Mouse (Mus musculus) urinary bladder, postnatal 4 days (tissue): Measurements from ENCODE around the gene Wscd1.
"Not testable (repeated sequence)": the region's sequence is repeated elsewhere in the genome, so short reads cannot be mapped to it uniquely, and the experiment has no call there.

Experiments used
- DNase-seq, 2 experiments: peaks; one replicate each; pipeline ENCODE4 v3.0.0; 2021 to 2022; ENCODE audit warnings: low spot score in 2 of 2

Gene Wscd1

DNA sequence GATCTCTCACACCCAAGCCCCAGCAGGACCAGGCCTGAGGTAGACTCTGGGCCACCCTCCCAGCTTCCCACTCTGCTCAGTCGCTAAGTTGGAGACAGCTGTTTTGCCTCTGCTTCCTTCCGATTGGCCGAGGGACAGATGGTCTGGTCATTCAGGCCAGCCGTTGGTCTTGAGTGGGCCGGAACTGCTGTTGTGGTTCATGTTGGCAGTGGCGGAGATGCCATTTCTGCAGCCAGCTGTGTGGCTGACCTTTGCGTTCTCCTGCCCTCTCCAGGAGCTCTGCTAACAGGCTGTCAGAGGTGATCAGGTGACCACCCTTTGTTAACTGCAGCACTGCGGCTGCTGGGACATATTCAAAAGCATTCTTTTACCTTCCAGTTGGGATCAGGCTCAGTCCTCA, 20.0 kb downstream of the Wscd1 start:
- DNase-seq, result no peak

DNA sequence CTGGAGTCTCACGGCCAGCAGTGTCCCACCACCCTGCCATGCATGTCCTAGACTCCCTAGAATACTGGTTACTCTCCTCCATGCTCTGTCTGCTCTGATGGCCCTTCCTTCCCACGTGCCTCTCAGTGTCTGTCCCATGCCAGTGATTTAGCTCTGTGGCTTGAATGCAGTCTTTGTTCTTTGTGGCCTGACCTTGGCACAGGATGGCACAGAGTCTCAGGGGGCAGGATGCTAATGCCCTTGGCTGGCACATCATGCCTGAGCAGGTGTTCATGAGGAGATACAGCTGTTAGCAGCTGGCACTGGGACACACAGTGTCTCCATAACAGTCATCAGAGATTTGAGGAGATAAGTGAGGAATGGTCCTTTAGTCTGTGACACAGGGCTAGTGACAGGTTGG, 20.8 kb downstream of the Wscd1 start:
- no peak for DNase-seq

DNA sequence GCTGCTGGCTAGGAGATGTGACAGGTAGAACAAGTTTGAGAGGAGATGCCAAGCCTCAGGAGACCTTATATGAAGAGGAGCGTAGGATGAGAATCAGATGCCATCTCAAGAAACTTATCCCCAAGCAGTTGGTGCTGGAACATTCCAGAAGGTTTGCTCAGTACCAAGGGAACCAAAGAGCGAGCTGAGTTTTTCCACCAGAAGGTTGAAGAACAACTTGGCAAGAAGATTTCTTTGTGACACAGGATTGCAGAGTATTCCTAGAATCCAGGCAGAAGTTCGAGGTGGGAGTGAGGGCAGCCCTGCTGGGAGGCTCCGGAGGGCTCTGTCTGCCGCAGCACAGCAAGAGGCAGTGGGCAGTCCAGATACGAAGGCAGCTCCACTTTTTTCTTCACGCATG, 21.4 kb downstream of the Wscd1 start:
- no peak for DNase-seq

DNA sequence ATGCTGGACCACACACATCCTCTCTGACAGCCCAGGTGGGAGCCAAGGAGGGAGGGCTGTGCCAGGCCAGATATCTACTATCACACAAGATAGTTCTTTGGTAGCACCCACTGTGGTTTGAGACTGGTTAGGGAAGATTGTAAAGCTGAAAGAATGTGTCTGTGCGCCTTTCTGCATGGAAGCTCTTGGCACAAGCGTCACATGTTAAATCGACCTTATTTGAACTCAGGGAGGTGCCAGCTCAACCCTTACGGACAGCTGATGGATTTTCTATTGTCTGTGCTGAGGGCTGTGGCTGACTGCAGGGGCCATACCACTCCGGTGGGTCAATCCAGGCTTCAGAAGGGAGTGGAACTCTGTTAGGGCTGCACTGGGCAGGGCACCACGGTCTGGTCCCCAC, 22.3 kb downstream of the Wscd1 start:
- no peak for DNase-seq

DNA sequence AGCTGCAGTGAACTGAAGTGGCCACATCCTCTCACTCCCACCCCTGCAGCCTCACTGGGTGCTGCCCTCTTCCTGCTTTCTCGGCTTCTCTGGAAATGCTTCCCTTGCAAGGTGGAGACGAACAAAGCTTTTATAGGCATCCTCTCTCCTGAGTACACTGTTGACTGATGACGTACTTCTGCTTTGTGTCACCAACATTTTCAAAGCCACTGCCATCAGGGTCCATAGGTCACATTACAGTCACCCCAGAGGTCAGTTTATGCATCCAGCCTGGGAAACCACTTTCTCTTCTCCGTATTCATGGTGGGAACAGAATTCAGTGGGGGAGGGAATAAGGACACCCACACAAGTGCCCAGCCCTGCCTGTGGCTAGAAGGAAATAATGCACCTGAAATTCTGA, 23.1 kb downstream of the Wscd1 start:
- no peak for DNase-seq

DNA sequence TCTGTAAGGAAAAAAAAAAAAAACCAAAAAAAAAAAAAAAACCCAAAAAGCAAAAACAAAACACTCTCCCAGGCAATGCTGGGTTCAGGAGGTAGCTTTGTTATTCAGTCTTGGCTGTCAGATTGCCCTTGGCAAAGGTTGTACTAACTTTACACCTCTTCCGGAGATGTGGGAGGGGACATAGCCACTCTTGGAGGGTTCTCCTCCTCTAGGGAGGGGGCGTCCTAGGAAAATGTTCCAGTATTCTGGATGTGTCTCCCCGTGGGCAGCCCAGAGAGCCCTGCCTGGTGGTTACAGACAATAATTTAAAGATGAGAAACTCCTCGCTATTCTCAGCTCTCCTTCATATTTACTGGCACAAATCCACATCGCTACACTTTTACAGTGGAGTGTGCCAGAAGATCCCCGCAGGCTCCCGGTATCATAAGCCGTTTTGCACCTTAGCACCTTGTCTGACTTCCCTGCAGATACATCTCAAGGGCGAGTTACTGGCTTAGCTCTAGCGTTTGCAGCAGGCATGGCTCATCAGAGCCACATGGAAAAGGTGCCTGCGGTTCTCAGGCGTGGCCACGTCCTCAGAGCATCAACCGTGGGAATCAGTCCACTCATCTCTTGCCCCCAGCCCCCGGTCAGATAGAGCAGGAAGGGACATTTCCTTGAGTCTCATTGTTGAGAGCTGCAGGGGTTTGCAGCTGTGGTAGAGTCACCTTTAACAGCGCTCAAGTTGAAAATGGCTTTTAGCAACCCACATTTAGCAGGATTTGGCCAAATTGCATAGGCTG, 24.5 kb downstream of the Wscd1 start:
- DNase-seq, result no peak

DNA sequence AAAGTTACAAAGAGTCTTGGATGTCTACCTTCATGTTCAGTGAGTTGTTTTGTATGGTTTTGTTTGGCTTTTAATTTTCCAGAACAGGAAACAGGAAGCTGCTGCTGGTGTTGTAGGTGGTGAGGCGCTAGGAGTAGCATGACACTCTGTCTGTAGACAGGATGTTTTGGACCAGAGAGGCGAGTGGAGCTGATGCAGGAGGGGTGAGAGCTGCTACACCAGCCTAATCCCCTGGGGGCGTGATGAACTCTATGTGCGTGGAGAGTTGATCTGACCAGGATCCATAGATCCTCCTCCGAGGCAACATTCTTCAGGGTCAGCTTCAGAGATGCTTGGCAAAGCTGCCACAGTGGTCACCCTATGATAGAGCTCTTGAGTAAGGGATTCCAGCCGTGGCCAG, 25.3 kb downstream of the Wscd1 start:
- no peak for DNase-seq

DNA sequence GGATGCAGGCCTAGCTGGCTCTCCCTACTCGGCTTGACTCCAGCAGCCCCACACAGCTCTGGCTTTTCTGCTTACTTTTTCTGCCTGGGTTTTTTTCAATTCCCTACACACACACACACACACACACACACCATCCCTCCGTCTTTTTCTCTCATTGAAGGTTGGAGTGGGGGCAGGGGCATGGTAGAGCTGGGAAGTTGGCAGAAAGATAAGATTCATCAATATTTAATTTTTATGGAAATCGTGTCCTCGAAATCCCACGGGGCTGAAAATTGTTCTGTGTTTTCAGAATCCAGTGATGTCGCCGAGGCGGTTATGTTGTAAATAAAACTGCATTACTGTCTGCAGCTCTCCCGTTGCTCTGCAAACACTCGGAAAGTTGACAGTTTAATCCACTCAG, 29.9 kb downstream of the Wscd1 start:
- no peak for DNase-seq

DNA sequence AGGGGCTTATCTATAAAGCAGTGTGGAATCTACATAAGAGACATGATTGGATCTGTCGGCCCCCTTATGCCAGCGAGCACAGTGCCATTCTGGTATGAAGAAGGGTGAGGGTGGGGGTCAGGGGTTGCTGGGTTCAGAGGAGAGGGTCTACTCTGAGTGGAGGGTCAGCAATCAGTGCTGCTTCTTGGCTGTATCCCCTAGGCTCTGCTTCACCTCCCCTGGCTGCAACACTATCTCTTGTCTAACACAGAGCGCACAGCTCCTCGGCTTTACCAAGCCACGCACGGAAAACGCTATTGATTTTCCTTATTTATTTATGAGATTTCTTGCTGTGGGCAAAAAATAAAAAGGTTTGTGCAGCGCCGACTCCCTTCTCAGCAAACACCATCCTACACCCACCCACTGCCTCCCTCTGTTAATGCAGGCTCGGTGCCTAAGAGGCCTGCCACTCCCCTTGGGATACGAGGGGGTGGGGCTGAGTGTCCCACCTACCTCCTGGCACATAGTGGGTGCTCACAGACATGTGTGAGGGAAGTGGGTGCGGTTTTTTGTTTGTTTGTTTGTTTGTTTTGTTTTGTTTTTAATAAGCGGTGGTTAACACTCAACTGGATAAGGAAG, 32.1 kb downstream of the Wscd1 start:
- DNase-seq, result no peak

DNA sequence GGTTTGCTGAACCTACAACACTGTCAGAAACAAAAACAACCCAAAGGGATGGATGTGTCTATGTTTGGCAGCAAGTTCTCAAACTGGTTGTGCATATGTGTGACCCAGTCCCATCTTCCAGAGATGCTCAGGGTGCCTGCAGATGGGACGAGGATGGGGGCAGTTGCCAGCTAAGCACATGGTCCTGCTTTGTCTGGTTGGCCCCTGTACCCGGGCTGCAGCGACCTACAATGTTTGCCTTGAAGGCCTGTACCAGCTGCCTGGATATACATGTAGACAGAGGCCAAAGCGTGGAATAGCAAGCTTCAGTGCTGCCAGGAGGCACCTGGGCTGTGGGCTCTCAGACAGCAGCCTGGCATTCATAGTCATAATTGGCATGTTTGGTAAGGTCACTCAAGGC, 35.8 kb downstream of the Wscd1 start:
- DNase-seq, result no peak

DNA sequence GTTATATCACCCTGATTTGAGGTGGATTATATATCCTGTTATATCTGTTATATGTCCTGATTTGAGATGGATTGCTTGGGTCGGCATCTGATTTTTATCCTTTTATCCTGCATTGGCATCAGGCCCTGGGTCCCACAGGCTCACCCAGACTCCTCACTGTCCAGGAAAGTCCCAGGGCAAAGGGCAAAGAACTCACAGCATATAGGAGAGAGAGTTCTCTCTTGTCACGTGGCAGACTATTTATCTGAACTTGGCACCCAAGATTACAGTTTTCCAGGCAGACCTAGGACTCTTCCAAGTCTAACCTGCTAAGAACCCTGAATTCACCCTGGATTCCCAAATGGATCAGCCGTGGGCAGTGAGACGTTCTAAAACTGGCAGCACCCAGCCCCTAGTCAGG, 38.5 kb downstream of the Wscd1 start:
- no peak for DNase-seq

DNA sequence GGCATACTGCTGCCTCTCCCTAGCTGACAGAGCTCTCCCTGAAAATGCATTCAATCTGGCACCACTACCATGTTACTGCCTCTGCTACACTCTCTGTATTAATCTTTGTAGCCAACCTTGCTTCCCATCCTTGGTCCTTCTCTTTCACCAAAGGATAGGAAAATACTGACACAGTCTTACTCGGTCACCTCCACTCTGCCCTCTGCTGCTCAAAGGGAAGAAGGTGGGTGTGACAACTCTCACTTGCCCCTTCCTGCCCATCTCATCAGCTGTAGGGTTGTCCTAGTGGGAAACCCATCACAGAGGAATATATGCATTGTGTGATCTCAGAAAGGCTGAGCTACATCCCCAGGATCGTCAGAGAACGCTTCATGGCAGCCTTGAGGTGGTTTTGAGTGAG, 40.5 kb downstream of the Wscd1 start:
- no peak for DNase-seq

DNA sequence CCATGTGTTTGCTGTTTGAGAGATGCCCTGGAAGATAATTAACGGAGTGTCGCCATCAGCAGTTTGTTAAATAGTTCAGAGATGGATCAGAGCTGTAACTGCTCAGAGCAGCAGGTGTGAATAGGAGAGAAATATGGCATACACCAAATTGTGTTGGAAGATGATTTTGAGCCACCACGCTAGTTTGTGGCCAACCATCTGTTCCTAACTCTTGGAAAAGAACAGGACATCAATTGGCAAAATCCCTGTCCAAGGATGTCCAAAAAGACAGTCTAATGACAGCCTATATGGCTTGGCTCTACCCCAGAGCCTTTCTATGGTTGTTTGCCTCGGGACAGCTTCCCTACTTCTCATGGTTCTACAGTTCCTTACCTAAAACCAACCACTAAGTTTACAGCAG, 49.5 kb downstream of the Wscd1 start:
- no peak for DNase-seq

DNA sequence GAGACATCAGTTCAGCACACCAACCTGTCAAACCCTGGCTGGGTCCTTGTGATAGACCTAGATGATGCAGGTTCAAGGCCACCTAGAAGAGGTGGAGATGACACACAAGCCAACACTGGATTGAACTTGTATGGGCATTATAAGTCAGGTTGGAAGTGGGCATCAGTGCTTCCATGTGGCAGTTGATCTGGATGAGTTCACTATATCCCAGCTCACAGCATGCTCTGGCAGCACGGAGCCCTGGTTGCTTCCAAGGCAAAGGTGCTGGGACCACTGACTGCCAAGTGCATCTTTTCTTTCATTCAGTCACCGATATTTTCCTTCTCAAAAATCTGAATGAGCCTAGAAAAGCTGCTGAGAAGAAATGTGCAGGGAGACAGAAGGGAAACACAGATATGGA, 58.8 kb downstream of the Wscd1 start:
- DNase-seq, result no peak

DNA sequence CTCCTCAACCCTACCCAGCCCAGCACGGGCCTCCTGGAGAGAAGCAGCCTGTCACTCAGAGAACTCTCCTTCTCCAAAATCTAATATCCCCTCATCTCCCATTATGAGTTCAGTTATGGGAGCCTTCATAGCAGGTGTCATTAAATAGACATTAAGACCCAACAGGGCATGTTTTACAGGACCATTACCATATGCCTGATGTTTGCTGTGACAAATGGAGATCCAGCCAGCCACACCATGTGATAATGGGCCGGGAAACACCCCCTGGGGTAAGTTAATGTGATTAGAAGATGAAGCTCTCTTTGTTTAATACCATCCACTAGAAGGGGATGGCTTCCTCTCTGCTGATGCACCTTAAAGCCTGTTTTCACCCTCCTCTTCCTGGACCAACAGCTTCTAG, 62.1 kb downstream of the Wscd1 start:
- DNase-seq, result no peak

DNA sequence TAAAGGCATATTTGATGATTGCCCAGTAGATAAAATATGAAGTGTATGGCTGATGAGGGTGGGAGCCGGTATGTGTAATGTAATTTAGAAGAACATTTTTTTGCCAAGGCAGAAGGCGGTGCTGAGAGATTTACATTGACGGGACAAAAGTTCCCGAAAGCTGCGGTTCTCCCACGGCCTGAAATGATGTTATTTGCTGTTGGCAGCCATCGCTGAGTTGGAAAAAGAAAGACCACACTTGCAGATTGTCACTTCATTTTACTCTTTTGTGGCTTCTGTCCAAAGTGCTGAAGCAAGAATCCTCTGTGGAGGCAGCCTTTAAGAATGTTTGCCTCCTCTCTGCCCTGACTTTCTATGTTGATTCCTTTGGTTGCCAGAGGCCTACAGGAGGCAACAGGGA, 63.2 kb downstream of the Wscd1 start:
- no peak for DNase-seq

DNA sequence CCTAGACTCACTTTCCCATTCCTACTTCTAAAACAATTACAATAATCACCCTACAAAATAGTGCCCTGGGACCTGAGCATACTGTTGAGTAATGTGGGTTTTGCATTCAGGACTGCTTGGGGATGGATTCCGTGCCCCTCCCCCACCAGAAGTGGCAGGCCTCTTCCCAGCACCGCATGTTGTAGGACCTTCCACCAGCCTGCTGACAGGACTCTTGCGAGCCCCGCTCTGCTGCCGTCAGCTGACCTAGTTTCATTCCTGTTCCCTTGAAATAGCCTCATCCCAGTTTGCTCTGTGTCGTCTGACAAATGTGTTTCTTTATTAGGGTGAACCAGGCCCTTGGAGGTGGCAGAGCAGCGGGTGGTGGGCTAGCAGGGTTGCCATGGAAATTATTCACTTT, 64.8 kb downstream of the Wscd1 start:
- DNase-seq, result no peak

DNA sequence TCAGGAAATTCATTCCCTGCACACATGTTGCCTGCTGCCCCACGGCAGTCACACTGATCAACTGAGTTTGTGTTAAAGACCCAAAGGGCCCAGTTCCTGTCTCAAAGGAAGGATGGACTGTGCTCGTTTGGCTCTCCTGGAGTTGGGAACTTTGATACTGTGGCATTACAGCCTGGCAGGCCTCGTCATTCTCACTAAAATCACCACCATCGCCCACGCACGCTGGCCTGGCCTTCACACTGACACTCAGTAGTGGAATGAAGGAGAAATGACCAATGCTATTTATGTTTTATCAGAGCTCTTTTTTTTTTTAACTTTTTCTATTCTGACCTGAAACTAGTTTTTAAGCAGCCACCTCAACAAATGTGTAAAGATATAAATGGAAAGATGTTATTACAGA, 65.6 kb downstream of the Wscd1 start:
- no peak for DNase-seq

DNA sequence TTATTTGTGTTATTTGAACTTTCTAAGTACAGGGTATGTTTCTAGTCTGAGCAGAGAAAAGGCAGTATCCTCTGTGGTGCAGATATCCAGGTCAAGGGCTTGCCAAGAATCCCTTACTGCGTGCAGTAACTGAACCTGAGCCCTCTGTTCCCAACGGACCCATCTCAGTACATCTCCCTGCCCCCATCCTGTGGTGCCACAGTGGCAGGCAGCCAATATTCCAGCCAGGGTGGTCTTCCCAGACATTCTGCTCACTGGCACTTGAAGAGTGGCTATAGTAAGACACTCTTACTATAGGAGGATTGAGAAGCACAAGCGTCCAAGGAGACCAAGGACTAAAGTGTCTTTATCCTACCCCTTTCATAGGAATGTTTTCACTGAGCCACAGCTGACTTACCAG, 67.2 kb downstream of the Wscd1 start:
- DNase-seq, result no peak

DNA sequence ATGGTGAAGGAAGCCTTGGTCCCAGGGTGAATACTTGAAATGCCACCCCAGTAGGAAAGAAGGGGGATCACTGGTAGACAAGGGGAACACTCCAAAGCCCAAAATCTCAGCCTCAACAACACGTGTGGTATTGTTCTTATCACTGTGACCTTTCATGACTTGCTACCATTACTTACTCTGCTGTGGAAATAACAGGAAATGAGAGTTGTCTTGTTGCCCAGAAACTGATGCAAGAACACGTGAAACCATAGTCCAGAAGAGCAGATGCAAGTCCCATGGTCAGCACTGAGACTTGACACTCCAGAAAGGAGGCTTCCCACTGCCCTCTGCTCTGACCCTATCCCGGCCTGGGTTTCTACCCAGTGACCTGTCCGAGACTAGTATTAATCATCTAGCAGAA, 67.6 kb downstream of the Wscd1 start:
- no peak for DNase-seq

DNA sequence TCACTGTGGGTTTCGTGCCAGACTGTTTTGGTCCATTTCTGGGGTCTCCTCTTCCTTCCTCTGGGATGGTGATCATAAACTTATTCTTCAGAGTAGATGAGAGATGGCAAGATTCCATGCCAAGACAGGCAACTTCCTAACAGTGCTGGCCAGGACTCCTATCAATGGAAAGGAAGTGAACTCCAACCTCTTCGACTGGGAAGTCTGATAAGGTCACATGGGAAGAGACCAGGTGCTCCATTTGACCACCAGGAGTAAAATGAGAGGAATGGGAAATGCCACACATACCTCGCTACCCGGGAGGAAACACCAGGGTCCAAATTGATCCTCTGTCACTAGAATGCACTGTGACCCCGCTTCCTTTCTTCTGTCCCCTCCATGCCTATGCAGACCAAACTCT, 68.4 kb downstream of the Wscd1 start:
- DNase-seq, result no peak

DNA sequence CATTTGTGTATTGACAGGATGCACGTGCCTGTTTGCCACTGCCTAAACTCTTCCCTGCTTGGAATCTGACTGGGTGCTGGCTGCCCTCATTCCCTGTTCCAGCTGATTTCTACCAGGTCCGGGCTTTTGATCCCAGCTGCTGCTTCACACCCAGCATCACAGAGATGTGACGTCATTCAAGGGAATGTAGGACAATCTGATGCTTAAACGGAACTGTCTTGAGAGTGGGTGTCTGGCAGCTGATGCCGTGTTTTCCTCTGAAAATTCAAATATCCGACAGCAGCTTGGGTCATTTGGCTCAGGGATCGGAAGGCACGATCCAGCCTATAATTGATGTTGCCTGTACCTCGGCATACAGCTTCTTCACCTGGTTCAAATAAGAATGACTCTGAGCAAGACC, 70.2 kb downstream of the Wscd1 start:
- no peak for DNase-seq

DNA sequence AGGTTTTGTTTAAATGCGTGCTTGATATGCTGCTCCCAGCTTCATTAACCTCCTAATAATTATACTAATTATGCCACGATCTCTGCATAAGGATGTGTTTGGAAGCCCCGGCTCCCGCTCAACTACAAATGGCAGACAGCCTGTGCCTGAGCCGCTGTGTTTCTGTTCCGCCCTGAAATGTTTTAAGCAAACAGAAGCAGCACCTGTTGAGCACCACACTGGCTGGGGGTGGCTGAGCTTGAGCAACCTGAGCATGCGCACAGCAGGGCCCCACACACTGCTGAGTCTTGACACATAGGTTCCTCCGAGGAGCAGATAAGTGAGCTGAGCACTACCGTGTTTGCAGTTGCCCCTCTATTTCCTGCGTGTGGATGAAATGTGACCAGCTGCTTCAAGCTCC, 71.1 kb downstream of the Wscd1 start:
- no peak for DNase-seq

DNA sequence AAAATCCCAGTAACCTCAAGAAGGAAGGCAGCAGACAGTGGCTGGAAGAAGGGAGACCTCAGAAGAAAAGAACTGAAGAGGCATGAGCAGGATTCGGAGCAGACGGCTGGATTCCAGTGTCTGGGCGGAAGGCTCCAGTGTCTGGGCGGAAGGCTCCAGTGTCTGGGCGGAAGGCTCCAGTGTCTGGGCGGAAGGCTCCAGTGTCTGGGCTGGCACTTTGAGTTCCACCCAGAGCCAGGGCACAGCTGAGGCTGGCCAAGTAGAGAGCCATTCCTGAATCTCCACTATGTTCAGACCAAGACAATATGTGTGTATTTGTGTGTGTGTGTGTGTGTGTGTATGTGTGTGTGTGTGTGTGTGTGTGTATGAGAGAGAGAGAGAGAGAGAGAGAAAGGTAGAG, 71.8 kb downstream of the Wscd1 start:
- not testable (repeated sequence) for DNase-seq
